Mouse (Mus musculus) right cerebral cortex, adult 2 months (tissue): Measurements from ENCODE around the gene Gnai2.

Source experiments
- DNase-seq, 2 experiments: peaks; one replicate each; pipeline ENCODE4 v3.0.0; 2021 to 2022; ENCODE audit warnings: low spot score in 2 of 2

The Gnai2 gene

DNA sequence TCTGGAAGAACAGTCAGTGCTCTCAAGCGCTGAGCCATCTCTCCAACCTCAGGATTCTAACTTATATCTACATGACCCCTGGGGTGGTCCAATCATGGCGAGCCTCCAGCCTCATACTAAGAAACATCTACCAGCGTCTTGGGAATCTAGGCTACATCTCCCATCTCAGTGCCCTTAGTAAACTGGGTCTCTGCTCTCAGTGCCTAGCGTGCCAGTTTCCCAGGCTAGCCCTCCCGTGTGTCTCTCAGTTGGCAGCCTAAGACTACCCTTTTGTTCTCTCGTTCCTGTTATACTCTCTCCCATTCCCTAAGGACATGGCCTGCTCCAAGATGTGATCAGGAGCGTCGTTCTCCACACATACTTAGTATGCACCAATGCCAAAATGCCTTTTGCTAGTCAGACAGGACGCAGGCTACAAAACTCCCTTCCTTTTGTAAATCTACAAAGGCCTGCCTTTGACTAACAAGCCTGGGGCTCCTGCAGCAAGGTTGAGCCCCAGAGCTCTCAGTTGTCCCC is 3.8 kb downstream of the Gnai2 start:
- DNase-seq, result no peak

DNA sequence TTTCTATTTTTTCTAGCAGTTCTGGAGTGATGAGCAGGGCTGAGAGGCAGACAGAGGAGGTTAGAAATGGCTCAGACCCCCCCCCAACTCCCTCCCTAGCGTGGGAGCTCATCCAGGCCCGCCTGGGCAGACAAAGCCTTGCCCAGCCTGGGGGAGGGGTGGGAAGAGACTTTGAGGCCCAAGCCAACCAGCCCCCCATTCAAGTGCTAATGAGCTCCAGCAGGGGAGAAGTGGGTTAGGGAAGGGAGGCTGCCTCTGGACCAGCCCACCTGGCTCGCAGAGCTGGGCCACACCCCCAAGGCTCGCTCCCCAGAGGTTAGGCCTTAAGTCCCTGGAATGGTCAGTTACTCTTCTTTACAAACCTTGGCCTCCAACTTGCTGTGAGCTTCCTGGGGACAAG is 4.6 kb downstream of the Gnai2 start:
- peak in 1 of 2 experiments; percentile 42 for DNase-seq

DNA sequence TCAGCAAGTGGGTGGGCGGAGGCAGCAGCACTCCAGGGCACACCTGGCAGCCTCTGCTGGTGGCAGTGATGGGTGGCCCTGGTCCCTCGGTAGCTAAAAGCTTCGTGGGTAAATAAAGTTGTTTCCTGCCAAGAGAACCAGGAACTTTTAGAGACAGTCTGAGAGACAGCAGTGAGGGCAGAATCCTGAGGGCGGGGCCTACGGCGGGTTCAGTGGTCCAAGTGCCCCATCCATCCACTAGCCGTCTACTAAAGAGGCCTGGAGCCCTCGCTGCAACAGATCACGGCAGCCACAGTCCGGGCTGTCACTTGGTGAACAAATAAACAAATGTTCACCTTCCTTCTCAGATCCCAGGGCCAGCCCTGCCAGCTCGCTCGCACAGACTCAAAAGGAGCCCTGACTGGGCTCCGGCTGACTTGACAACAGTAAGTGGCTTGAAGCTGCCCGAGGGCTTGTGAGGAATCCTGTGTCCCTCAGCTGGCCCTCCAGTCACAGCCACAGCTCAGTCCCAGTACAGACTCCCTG is 5.2 kb downstream of the Gnai2 start:
- peak in 1 of 2 experiments; percentile 32 for DNase-seq

GRCm38 (mm10) chr9:107629411-107629730 is 5.8 kb downstream of the Gnai2 start:
- DNase-seq, result no peak

DNA sequence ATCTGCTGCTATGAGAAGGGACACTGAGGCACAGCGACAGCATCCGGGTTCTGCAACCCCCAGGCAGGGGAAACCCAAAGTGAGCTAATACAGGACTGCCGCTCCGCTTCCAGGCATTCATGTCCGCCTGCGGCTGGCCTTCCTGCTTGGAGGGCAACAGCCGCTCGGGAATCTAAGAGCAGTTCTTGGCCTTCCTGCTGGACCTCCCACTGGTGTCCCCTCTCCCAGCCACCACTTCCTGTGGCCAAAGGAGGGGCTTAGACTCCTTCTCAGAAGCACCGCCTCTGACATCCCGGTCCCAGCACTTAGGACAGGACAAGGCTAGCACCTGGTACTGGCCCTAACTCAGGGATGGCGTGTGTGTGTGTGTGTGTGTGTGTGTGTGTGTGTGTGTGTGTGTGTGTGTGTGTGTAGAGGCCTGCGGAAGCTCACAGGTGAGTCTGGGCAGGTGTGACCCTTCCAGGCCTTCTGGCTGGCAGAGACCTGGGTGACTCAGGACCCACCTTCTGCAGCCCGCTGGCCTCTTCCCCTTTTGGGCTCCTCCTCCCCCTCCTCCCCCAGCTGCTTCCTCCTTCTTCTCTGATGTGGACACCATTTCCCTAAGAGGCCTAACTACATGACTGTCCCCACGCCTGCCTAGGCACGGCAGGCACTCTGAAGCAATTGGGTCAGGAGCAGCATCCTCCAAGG is 6.3 kb downstream of the Gnai2 start:
- DNase-seq, result no peak

- DNase-seq, result no peak
These were observed 7.5 kb downstream of the Gnai2 start for GRCm38 (mm10) chr9:107627387-107628255.

- peak; percentile 71 to 75 for DNase-seq
These were observed 8.3 kb downstream of the Gnai2 start for GRCm38 (mm10) chr9:107626844-107627277.

DNA sequence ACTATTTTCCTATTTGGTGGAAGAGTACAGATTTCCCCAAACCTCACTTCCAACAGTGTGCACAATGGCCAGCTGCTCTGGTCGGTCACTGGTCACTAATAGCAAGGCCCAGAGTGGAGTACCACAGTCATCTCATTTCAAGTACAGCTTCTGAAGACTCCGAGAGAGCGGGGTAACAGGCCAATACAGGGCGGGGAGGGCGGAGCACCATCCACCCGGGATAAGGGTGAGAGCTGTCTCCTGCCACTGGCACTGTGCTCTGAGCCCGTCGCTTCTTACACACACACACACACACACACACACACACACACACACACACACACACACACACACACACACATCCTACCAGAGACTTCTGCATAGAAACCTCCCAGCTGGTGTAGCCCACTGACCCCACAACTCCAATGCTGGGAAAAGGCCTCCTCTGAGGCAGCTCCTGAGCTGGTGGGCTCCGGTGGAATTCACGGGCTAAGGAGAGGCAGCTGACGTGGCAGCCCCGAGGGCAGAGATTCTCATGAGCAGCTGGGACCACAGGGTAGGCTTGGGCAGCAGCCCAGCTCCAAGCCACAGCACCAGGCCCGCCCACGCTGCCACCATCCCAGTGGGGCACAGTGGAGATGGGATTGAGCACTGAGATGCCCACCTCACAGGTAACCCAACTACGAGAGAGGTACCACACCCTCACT is 8.9 kb downstream of the Gnai2 start:
- no peak for DNase-seq

DNA sequence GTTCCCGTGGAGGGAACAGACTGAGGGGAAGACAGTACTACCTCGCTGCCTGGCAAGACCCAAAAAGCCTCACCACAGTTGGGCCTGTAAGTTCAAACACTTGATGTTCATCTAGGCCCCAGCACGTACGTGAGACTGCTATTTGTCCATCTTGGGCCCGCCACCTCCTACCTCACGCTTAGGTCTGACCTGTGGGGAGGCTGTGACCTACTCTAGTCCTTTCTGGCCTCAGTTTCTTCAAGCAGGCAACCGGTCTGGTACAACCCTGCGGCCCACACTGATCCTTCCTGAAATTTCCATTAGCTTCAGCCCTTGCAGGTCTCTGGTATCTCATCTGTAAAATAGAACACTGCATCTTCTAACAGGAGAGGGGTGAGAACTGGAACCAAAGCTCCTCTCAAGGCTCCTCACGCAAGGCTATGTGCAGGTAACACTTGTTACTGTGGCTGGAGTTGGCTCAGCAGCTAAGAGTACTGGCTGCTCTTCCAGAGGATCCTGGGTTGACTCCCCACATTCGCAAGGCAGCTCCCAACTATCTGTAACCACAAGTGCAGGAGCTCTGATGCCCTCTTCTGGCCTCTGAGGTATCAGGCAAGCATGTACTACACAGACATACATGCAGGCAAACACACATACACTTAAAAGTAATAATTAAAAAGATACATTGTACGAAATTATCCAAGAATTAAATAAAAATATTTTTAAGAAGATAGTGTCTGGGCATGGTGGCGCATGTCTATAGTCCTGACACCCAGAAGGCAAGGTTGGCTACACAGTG is 9.6 kb downstream of the Gnai2 start:
- DNase-seq, result no peak

DNA sequence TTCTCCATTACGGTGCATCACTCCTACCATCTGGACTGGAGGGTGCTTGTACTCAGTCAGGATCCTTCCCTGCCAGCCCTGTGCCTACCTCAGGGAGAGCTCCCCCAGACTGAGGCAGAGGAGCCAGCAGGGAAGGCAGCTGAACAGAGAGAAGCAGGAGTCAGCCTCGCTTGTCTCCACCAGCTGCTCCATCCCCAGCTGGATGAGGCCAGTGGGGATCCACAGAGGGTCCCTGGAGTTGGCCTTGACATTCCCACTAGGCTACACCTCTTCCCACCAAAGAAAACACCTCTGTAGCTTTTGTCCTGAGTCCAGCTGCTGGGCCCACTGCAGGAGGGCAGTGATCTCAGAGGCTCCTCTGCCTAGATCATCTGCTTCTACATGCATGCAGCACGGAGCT is 10.2 kb downstream of the Gnai2 start:
- no peak for DNase-seq

DNA sequence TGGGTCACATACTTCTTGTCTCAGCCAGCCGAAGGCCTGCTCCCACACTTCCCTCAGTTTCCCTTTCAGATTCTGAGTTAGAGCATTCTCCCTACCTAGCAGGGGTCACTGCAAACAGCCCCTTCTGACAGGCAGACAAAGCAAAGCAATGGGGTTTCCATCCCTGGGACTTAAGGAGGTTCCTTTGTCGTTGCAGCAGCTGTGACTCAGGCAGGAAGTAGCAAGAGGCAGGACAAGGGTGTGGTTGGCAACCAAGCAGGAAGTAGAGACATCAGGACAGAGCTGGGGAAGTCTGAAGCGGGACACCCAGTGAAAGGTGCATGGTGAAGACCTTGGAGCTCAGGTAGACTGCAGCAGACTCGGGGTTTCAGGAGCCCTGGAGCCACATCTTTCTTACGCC is 10.6 kb downstream of the Gnai2 start:
- no peak for DNase-seq

DNA sequence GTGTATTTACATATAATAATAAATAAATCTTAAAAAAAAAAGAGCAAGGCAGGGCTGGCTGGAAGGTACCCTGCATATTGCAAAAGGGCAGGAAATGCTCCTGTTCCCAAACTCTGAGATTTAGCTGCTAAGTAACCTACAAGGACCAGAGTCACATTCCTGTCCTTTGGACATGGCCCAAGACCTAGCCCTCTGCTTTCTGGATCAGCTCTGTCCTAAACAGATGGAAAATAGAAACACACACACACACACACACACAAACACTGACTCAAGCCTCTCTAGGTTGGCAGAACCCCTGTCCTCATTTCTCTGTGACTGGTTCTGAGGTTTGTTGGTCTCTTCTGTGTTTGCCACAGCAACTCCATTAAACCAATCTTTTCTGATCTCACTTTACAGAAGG is 14.2 kb downstream of the Gnai2 start:
- no peak for DNase-seq

- DNase-seq, result no peak
These were observed 15.7 kb downstream of the Gnai2 start for GRCm38 (mm10) chr9:107619546-107619879.

- DNase-seq, result no peak
These were observed 16.2 kb downstream of the Gnai2 start for GRCm38 (mm10) chr9:107618778-107619545.

- DNase-seq, result no peak
These were observed 17.1 kb downstream of the Gnai2 start for GRCm38 (mm10) chr9:107618098-107618497.

GRCm38 (mm10) chr9:107617461-107617860 is 17.7 kb downstream of the Gnai2 start:
- no peak for DNase-seq

- no peak for DNase-seq
These were observed 20.1 kb downstream of the Gnai2 start for GRCm38 (mm10) chr9:107615035-107615434.

- no peak for DNase-seq
These were observed 22.1 kb downstream of the Gnai2 start for GRCm38 (mm10) chr9:107612945-107613569.

DNA sequence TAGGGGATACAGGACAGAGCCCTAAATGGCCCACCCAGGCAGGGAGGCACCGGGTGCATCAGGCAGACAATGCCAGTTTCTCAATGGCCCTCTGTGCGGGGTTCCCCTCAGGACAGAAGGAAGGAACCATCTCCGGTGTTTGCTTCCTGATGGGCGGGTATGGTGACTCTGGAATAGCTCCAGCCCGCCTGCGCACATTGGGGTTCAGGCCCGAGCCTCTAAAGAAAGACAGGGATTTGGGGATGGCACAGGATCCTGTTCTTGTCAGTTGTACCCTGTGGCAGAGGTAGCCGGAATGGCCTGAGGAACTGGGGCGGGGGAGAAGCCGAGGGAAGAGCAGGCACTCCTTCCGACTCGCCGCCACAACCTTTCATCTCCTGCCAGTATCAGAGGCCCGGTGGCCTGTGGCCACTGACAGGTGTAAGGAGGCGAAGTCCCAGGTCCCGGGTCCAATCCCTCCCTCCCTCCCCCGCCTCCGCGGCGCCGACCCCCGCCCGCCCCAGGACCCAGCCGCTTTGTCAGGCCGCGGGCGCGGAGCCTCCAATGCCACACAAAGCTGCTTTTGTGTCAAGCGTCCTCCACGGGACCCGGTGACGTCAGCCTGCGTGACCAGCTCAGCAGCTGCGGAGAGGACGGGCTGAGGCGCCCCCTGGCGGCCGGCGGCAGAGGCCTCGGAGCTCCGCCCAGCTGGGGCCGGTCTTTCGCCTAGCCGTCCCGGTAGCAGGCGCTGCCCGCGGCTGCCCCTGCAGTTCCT is 22.8 kb downstream of the Gnai2 start:
- peak; percentile 98 for DNase-seq
